Mouse (Mus musculus): ENCODE results near the gene Slc25a21. TPM values are rescaled to one million over a fixed set of nuclear protein-coding genes. Genes with fewer than 3 reads are reported as not detected.

Slc25a21 gene
- polyA plus RNA-seq, 1 experiment from 2014 or later, result 0.46 TPM

DNA sequence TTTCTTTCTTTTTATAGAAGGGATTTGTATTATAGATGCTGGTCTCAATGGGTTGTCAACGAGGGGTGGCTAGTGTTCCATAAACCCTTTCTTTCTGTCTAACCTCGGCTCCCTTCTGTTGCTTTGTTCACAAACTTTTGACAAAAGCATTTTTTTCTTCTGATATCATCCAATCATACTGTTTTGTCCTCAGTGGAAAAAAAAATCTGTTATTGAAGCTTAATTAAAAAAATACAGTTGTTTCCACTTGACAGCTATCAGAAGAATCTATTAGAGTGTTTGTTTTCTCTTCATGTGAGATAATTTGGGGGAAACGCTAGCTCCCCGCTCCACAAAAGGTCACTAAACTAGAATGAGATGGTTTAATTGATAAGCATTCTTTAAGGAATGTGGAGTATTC lies 469.6 kb downstream of the Slc25a21 start:
- no peak overlapping the region for H3K27ac ChIP-seq (ENCODE audit: low read length)
- H3K9ac ChIP-seq (ENCODE audit: low read length), result no peak overlapping the region
- no peak overlapping the region for H3K4me3 ChIP-seq (ENCODE audit: low read length)
- H3K9me3 ChIP-seq (replicated peaks; ENCODE audit: control insufficient read depth, low read length), result no peaks in the 10 kb centered on the region
- no peak overlapping the region for H3K4me2 ChIP-seq (ENCODE audit: low read depth, low read length)
- H3K4me1 ChIP-seq (ENCODE audit: control insufficient read depth, insufficient read depth, low read length), result no peaks in the 10 kb centered on the region
- no peaks in the 10 kb centered on the region for H3K27me3 ChIP-seq (ENCODE audit: control insufficient read depth, insufficient read depth, low read length)
- 49% methylated on average over 4 of the region's 4 CpGs for WGBS
- no peaks in the 10 kb centered on the region for H3K36me3 ChIP-seq (ENCODE audit: control insufficient read depth, insufficient read depth)
- no peak for ATAC-seq (replicated peaks; ENCODE audit: extremely low read depth, insufficient read depth, low FRiP score)

DNA sequence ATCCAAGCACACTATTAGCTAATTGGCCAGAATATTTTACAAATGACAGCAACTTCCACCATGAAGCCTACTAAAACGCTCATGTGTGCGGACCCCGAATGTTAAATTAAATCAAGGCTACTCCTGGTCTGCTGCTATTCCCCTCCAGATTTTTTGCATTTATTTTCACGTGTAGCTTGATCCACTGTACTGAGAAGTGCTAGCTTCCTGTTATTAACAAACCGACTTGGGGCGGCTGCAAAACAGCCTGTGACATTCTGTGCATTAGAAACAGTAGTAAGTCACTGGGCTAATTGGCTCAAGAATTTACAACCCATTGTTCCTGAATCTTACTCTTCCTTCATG lies 478.6 kb downstream of the Slc25a21 start:
- H3K27me3 ChIP-seq (ENCODE audit: control insufficient read depth, insufficient read depth, low read length), result peaks cover 12% of the 10 kb centered on the region; the same call in 1 of the 2 replicates
- no peak overlapping the region for H3K9ac ChIP-seq (ENCODE audit: low read length)
- 44% methylated on average over 6 of the region's 6 CpGs for WGBS
- no peak for ATAC-seq (replicated peaks; ENCODE audit: extremely low read depth, insufficient read depth, low FRiP score)
- no peak overlapping the region for H3K4me3 ChIP-seq (ENCODE audit: low read length)
- H3K4me1 ChIP-seq (ENCODE audit: control insufficient read depth, insufficient read depth, low read length), result no peaks in the 10 kb centered on the region
- no peak overlapping the region for H3K4me2 ChIP-seq (ENCODE audit: low read depth, low read length)
- no peaks in the 10 kb centered on the region for H3K36me3 ChIP-seq (ENCODE audit: control insufficient read depth, insufficient read depth)
- H3K27ac ChIP-seq (ENCODE audit: low read length), result no peak overlapping the region
- H3K9me3 ChIP-seq (replicated peaks; ENCODE audit: control insufficient read depth, low read length), result no peaks in the 10 kb centered on the region

DNA sequence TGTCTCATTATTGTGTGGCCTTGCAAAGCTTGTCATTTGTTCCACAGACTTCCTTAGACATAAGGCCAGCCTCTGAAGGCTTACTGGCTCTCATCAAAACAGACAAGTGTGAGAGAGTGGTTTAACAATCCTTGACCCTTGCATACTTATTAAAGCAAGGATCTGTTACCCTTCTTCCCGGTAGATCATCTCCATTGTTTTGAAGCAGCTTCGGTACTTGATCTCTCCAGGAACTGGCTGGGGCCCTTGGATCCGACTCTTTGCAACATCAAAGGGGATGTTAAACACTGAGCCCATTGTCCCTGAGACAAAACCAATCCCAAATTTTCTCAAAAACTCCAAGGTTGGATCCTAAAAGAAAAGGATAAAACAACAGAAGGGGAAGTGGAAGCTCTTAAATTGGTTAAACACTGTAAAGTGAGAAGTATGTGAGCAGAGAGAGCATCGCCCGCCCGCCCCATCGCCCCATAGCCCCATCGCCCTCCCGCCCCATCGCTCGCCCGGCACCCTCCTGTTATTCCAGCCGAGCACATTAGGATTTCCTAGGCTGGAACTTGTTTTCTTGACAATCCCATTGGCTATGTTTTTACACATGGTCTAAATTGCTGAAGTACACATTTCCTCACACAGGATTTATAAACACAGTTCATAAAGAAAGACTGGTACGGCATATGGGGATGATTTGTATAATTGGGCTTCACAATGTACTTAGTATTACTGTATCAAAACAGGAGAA lies 479.1 kb downstream of the Slc25a21 start:
- H3K27ac ChIP-seq (ENCODE audit: low read length), result no peak overlapping the region
- H3K27me3 ChIP-seq (ENCODE audit: control insufficient read depth, insufficient read depth, low read length), result peaks cover 12% of the 10 kb centered on the region; the same call in 1 of the 2 replicates
- no peaks in the 10 kb centered on the region for H3K9me3 ChIP-seq (replicated peaks; ENCODE audit: control insufficient read depth, low read length)
- 25% methylated on average over 14 of the region's 14 CpGs for WGBS
- no peak overlapping the region for H3K4me2 ChIP-seq (ENCODE audit: low read depth, low read length)
- H3K4me1 ChIP-seq (ENCODE audit: control insufficient read depth, insufficient read depth, low read length), result no peaks in the 10 kb centered on the region
- no peak overlapping the region for H3K4me3 ChIP-seq (ENCODE audit: low read length)
- no peaks in the 10 kb centered on the region for H3K36me3 ChIP-seq (ENCODE audit: control insufficient read depth, insufficient read depth)
- ATAC-seq (replicated peaks; ENCODE audit: extremely low read depth, insufficient read depth, low FRiP score), result no peak
- no peak overlapping the region for H3K9ac ChIP-seq (ENCODE audit: low read length)

DNA sequence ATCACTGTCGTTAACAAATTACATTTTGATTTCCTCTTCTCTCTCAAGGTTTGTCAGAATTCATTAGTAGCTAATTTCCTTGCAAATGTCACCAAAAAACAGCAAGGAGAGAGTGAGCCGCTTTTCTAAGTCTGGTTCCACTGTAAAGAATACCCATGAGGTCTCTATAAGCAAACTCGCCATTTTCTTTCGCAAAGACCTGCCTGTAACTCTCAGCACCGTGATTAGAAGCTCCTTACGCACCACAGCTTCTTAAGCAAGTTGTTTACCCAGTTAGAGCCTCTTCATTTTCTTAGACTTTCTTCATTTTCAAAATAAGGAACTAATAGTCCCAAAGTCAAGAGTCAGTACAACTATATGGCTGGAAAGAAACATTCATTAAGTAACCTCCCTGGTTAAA lies 496.3 kb downstream of the Slc25a21 start:
- Histone ChIP-seq H3K27ac (ENCODE audit: low read length) (no peak overlapping the region), H3K9me3 (replicated peaks; ENCODE audit: control insufficient read depth, low read length) (no peaks in the 10 kb centered on the region), H3K27me3 (ENCODE audit: control insufficient read depth, insufficient read depth, low read length) (peaks cover 51% of the 10 kb centered on the region), H3K36me3 (ENCODE audit: control insufficient read depth, insufficient read depth) (no peaks in the 10 kb centered on the region), H3K4me1 (ENCODE audit: control insufficient read depth, insufficient read depth, low read length) (no peaks in the 10 kb centered on the region; the same call in 1 of the 2 replicates), H3K9ac (ENCODE audit: low read length) (no peak overlapping the region), H3K4me2 (ENCODE audit: low read depth, low read length) (no peak overlapping the region), H3K4me3 (ENCODE audit: low read length) (no peak overlapping the region)
- 8% methylated on average over 6 of the region's 6 CpGs for WGBS
- ATAC-seq (replicated peaks; ENCODE audit: extremely low read depth, insufficient read depth, low FRiP score), result no peak

GRCm38 (mm10) chr12:56699915-56700900 lies 497.1 kb downstream of the Slc25a21 start:
- WGBS, result 9% methylated on average over 40 of the region's 44 CpGs
- Histone ChIP-seq H3K4me1 (ENCODE audit: control insufficient read depth, insufficient read depth, low read length) (peaks cover 4% of the 10 kb centered on the region), H3K4me2 (ENCODE audit: low read depth, low read length) (no peak overlapping the region), H3K27ac (ENCODE audit: low read length) (no peak overlapping the region), H3K36me3 (ENCODE audit: control insufficient read depth, insufficient read depth) (no peaks in the 10 kb centered on the region), H3K9me3 (replicated peaks; ENCODE audit: control insufficient read depth, low read length) (no peaks in the 10 kb centered on the region), H3K9ac (ENCODE audit: low read length) (no peak overlapping the region), H3K27me3 (ENCODE audit: control insufficient read depth, insufficient read depth, low read length) (peaks cover 59% of the 10 kb centered on the region), H3K4me3 (ENCODE audit: low read length) (no peak overlapping the region)
- ATAC-seq (replicated peaks; ENCODE audit: extremely low read depth, insufficient read depth, low FRiP score), result no peak

DNA sequence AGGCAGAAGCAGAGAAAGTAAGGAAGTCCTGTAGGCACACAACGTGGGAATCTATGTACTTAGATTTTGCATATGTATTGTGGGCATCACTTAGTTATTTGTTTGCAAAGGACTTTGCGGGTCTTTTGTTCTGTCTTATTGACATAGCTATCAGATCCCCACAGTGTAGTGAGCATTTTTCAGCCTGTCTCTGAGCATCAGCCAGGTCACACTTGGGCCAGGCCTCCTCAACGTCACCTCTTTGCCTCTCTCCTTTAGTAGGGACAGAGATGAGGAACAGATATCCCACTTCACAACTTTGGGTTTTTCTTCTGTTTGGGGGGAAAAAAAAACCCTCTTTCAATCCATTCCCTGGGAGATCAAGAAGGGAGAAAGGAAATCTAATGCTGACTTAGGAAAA lies 497.9 kb downstream of the Slc25a21 start:
- Histone ChIP-seq H3K9ac (ENCODE audit: low read length) (no peak overlapping the region), H3K27me3 (ENCODE audit: control insufficient read depth, insufficient read depth, low read length) (peaks cover 67% of the 10 kb centered on the region), H3K27ac (ENCODE audit: low read length) (no peak overlapping the region), H3K4me3 (ENCODE audit: low read length) (no peak overlapping the region), H3K9me3 (replicated peaks; ENCODE audit: control insufficient read depth, low read length) (no peaks in the 10 kb centered on the region), H3K36me3 (ENCODE audit: control insufficient read depth, insufficient read depth) (no peaks in the 10 kb centered on the region), H3K4me1 (ENCODE audit: control insufficient read depth, insufficient read depth, low read length) (peaks cover 6% of the 10 kb centered on the region), H3K4me2 (ENCODE audit: low read depth, low read length) (no peak overlapping the region)
- WGBS, result 24% methylated on average over 3 of the region's 3 CpGs
- ATAC-seq (replicated peaks; ENCODE audit: extremely low read depth, insufficient read depth, low FRiP score), result no peak

GRCm38 (mm10) chr12:56698191-56698980 lies 498.9 kb downstream of the Slc25a21 start:
- Histone ChIP-seq H3K4me3 (ENCODE audit: low read length) (peak overlapping the region; percentile 6; the same call in 1 of the 2 replicates), H3K4me1 (ENCODE audit: control insufficient read depth, insufficient read depth, low read length) (peaks cover 6% of the 10 kb centered on the region), H3K4me2 (ENCODE audit: low read depth, low read length) (no peak overlapping the region), H3K36me3 (ENCODE audit: control insufficient read depth, insufficient read depth) (no peaks in the 10 kb centered on the region), H3K9ac (ENCODE audit: low read length) (no peak overlapping the region), H3K27me3 (ENCODE audit: control insufficient read depth, insufficient read depth, low read length) (peaks cover 76% of the 10 kb centered on the region), H3K27ac (ENCODE audit: low read length) (no peak overlapping the region), H3K9me3 (replicated peaks; ENCODE audit: control insufficient read depth, low read length) (no peaks in the 10 kb centered on the region)
- WGBS, result 8% methylated on average over 8 of the region's 8 CpGs
- ATAC-seq (replicated peaks; ENCODE audit: extremely low read depth, insufficient read depth, low FRiP score), result no peak

- no peak overlapping the region for H3K9ac ChIP-seq (ENCODE audit: low read length)
- H3K27ac ChIP-seq (ENCODE audit: low read length), result no peak overlapping the region
- no peaks in the 10 kb centered on the region for H3K9me3 ChIP-seq (replicated peaks; ENCODE audit: control insufficient read depth, low read length)
- peak overlapping the region; percentile 37 for H3K4me3 ChIP-seq (ENCODE audit: low read length)
- peaks cover 81% of the 10 kb centered on the region for H3K27me3 ChIP-seq (ENCODE audit: control insufficient read depth, insufficient read depth, low read length)
- H3K4me1 ChIP-seq (ENCODE audit: control insufficient read depth, insufficient read depth, low read length), result peaks cover 6% of the 10 kb centered on the region
- no peaks in the 10 kb centered on the region for H3K36me3 ChIP-seq (ENCODE audit: control insufficient read depth, insufficient read depth)
- 4% methylated on average over 12 of the region's 12 CpGs for WGBS
- no peak for ATAC-seq (replicated peaks; ENCODE audit: extremely low read depth, insufficient read depth, low FRiP score)
- no peak overlapping the region for H3K4me2 ChIP-seq (ENCODE audit: low read depth, low read length)
These were observed 499.5 kb downstream of the Slc25a21 start for GRCm38 (mm10) chr12:56697785-56698184.

All from heart, embryonic 16.5 days (tissue).